Mouse (Mus musculus) midbrain, embryonic 14.5 days (tissue): ENCODE results near the gene Gm49384. TPM values are rescaled to one million over a fixed set of nuclear protein-coding genes. Genes with fewer than 3 reads are reported as not detected.

Source experiments
- ATAC-seq: fragments of 200-750 bp; cut with Nextera tagmentation; 2 replicates; pipeline ENCODE4 v1.8.0; 2017; ENCODE audit warnings: moderate number of reproducible peaks, moderate library complexity; ENCODE audit not compliant: low FRiP score, low TSS enrichment
- DNase-seq: peaks from one replicate; pipeline ENCODE4 v3.0.0-alpha.2; 2015
- H3K27ac ChIP-seq: fragments of 300-500 bp; sonication (generic); replicated peaks from 2 replicates; pipeline ENCODE4 v1.5.1; 2014; ENCODE audit warnings: mild to moderate bottlenecking, low read depth, low read length, moderate library complexity
- H3K27me3 ChIP-seq: fragments of 300-500 bp; sonication (generic); 2 replicates; pipeline ENCODE4 v1.6.1; 2014; ENCODE audit warnings: low read length, control low read depth, mixed read lengths; ENCODE audit not compliant: control insufficient read depth, insufficient read depth
- H3K36me3 ChIP-seq: fragments of 300-500 bp; sonication (generic); 2 replicates; pipeline ENCODE4 v1.6.1; 2014; ENCODE audit warnings: low read length, control low read depth; ENCODE audit not compliant: control insufficient read depth, insufficient read depth
- H3K4me1 ChIP-seq: fragments of 300-500 bp; sonication (generic); 2 replicates; pipeline ENCODE4 v1.6.1; 2014; ENCODE audit warnings: mild to moderate bottlenecking, antibody characterized with exemption, low read length, control low read depth; ENCODE audit not compliant: control insufficient read depth, insufficient read depth
- H3K4me2 ChIP-seq: fragments of 300-500 bp; sonication (generic); 2 replicates; pipeline ENCODE4 v1.6.1; 2014; ENCODE audit warnings: mild to moderate bottlenecking, low read length, moderate library complexity
- H3K4me3 ChIP-seq: fragments of 300-500 bp; sonication (generic); replicated peaks from 2 replicates; pipeline ENCODE4 v1.5.1; 2014; ENCODE audit warnings: low read depth, low read length
- H3K9ac ChIP-seq: fragments of 300-500 bp; sonication (generic); replicated peaks from 2 replicates; pipeline ENCODE4 v1.6.1; 2014; ENCODE audit warnings: mild to moderate bottlenecking, low read length, moderate library complexity
- H3K9me3 ChIP-seq: fragments of 300-500 bp; sonication (generic); 2 replicates; pipeline ENCODE4 v1.6.1; 2016; ENCODE audit warnings: low read length, control low read depth, mixed read lengths; ENCODE audit not compliant: control insufficient read depth
- WGBS: fragments of 180-500 bp; shearing (Covaris S2); extraction: QIAGEN DNeasy Blood & Tissue Kit; methylation state at CpG from one replicate; pipeline ENCODE4 v1.1.7; 2014; 5-methylcytosine and 5-hydroxymethylcytosine counted together
- polyA plus RNA-seq: library from polyadenylated mRNA; unstranded; fragments of >200 nt; fragmentation: Nextera tagmentation; extraction: Ambion mirVana; gene quantifications from 2 replicates; pipeline ENCODE4 v1.2.1, GENCODE M21; 2014

Gene Gm49384
- polyA plus RNA-seq, 1 experiment from 2014 or later = 13.8 TPM

GRCm38 (mm10) chr12:69196444-69197377 is 7.4 kb downstream of the Gm49384 start, which contains the start of gene Gm49383:
Gene Gm49383 (minus strand): TSS chr12:69197104.
- peak within 1 kb of the TSS; percentile 93 for H3K27ac ChIP-seq
- no peaks in the 10 kb centered on the region for H3K27me3 ChIP-seq
- under 1% methylated on average over 75 of the region's 75 CpGs for WGBS
- H3K4me2 ChIP-seq = peak within 1 kb of the TSS; percentile 95
- ATAC-seq = peak; percentile 87
- DNase-seq = peak; percentile 93
- peak within 1 kb of the TSS; percentile 95 for H3K4me3 ChIP-seq
- peaks cover 4% of the 10 kb centered on the region for H3K36me3 ChIP-seq
- H3K9me3 ChIP-seq = no peaks in the 10 kb centered on the region
- peaks cover 21% of the 10 kb centered on the region for H3K4me1 ChIP-seq
- H3K9ac ChIP-seq = peak within 1 kb of the TSS; percentile 82

GRCm38 (mm10) chr12:69192637-69193036 is 11.4 kb downstream of the Gm49384 start:
- H3K9ac ChIP-seq = no peak overlapping the region
- peaks cover 13% of the 10 kb centered on the region for H3K4me1 ChIP-seq
- H3K27me3 ChIP-seq = no peaks in the 10 kb centered on the region
- no peak for DNase-seq
- H3K9me3 ChIP-seq = no peaks in the 10 kb centered on the region
- no peak overlapping the region for H3K4me2 ChIP-seq
- WGBS = 92% methylated on average over 2 of the region's 2 CpGs
- H3K4me3 ChIP-seq = no peak overlapping the region
- H3K27ac ChIP-seq = no peak overlapping the region
- no peak for ATAC-seq
- peaks cover 21% of the 10 kb centered on the region for H3K36me3 ChIP-seq

GRCm38 (mm10) chr12:69191396-69191795 is 12.7 kb downstream of the Gm49384 start:
- H3K9me3 ChIP-seq = no peaks in the 10 kb centered on the region
- H3K4me3 ChIP-seq = no peak overlapping the region
- 95% methylated on average over 5 of the region's 5 CpGs for WGBS
- H3K9ac ChIP-seq = no peak overlapping the region
- no peak overlapping the region for H3K27ac ChIP-seq
- no peak overlapping the region for H3K4me2 ChIP-seq
- no peak for ATAC-seq
- no peak for DNase-seq
- H3K36me3 ChIP-seq = peaks cover 21% of the 10 kb centered on the region
- H3K27me3 ChIP-seq = no peaks in the 10 kb centered on the region
- peaks cover 14% of the 10 kb centered on the region for H3K4me1 ChIP-seq

- H3K36me3 ChIP-seq = peaks cover 21% of the 10 kb centered on the region
- no peak overlapping the region for H3K4me2 ChIP-seq
- H3K9me3 ChIP-seq = no peaks in the 10 kb centered on the region
- H3K9ac ChIP-seq = no peak overlapping the region
- H3K27ac ChIP-seq = no peak overlapping the region
- peaks cover 9% of the 10 kb centered on the region for H3K4me1 ChIP-seq
- WGBS = 98% methylated on average over 1 of the region's 1 CpGs
- H3K27me3 ChIP-seq = no peaks in the 10 kb centered on the region
- peak; percentile 26 for DNase-seq
- no peak overlapping the region for H3K4me3 ChIP-seq
- ATAC-seq = no peak
Observed at GRCm38 (mm10) chr12:69190522-69190921, 13.5 kb downstream of the Gm49384 start.

- H3K4me3 ChIP-seq = no peak overlapping the region
- peaks cover 10% of the 10 kb centered on the region for H3K4me1 ChIP-seq
- H3K9me3 ChIP-seq = no peaks in the 10 kb centered on the region
- WGBS = 94% methylated on average over 9 of the region's 9 CpGs
- ATAC-seq (no peak), DNase-seq (no peak)
- peaks cover 21% of the 10 kb centered on the region for H3K36me3 ChIP-seq
- no peaks in the 10 kb centered on the region for H3K27me3 ChIP-seq
- no peak overlapping the region for H3K9ac ChIP-seq
- no peak overlapping the region for H3K4me2 ChIP-seq
- no peak overlapping the region for H3K27ac ChIP-seq
Observed at GRCm38 (mm10) chr12:69190074-69190473, 14.0 kb downstream of the Gm49384 start.

GRCm38 (mm10) chr12:69186811-69187471 is 17.1 kb downstream of the Gm49384 start:
- Histone ChIP-seq H3K27me3 (no peaks in the 10 kb centered on the region), H3K4me3 (no peak overlapping the region), H3K4me2 (peak overlapping the region; percentile 13; the same call in 1 of the 2 replicates), H3K4me1 (peaks cover 16% of the 10 kb centered on the region), H3K27ac (no peak overlapping the region), H3K9ac (no peak overlapping the region), H3K36me3 (peaks cover 26% of the 10 kb centered on the region), H3K9me3 (no peaks in the 10 kb centered on the region)
- ATAC-seq = no peak
- DNase-seq = no peak
- 75% methylated on average over 5 of the region's 5 CpGs for WGBS

- peak overlapping the region; percentile 88 for H3K9ac ChIP-seq
- ATAC-seq = no peak
Observed at GRCm38 (mm10) chr12:69185371-69185770, 18.7 kb downstream of the Gm49384 start.

GRCm38 (mm10) chr12:69184342-69185295 is 19.4 kb downstream of the Gm49384 start:
- peak overlapping the region; percentile 88 for H3K9ac ChIP-seq
- peak; percentile 61 for ATAC-seq
- no peaks in the 10 kb centered on the region for H3K9me3 ChIP-seq
- no peaks in the 10 kb centered on the region for H3K27me3 ChIP-seq
- peak overlapping the region; percentile 91 for H3K27ac ChIP-seq
- peak overlapping the region; percentile 87 for H3K4me3 ChIP-seq
- peak overlapping the region; percentile 95 for H3K4me2 ChIP-seq
- H3K36me3 ChIP-seq = peaks cover 22% of the 10 kb centered on the region
- DNase-seq = peak; percentile 72
- peaks cover 16% of the 10 kb centered on the region for H3K4me1 ChIP-seq
- 2% methylated on average over 85 of the region's 86 CpGs for WGBS

More at GRCm38 (mm10) chr12:69185371-69185770, 18.7 kb downstream of the Gm49384 start:
- Histone ChIP-seq H3K27ac (no peak overlapping the region), H3K36me3 (peaks cover 30% of the 10 kb centered on the region), H3K4me3 (peak overlapping the region; percentile 87), H3K27me3 (no peaks in the 10 kb centered on the region), H3K4me2 (peak overlapping the region; percentile 95), H3K9me3 (no peaks in the 10 kb centered on the region), H3K4me1 (peaks cover 16% of the 10 kb centered on the region)
- DNase-seq = no peak
- WGBS = 80% methylated on average over 7 of the region's 7 CpGs
